Mouse (Mus musculus): ENCODE results near the gene Usp25. TPM values are rescaled to one million over a fixed set of nuclear protein-coding genes. Genes with fewer than 3 reads are reported as not detected.
A peak's percentile ranks its signal among the peaks of the same experiment; 100 is the strongest.

The Usp25 gene
- 29.7 and 31.3 TPM in 2 replicates for polyA plus RNA-seq (2011; ENCODE audit: insufficient read length, low read depth, missing spikeins)

- TF ChIP-seq POLR2A (IDR thresholded peaks at IDR 0.05; ENCODE audit: low read depth, low read length) (peak; percentile 92), CTCF (IDR thresholded peaks at IDR 0.05; ENCODE audit: borderline replicate concordance, insufficient read depth, low read length) (no peak)
- Histone ChIP-seq H3K4me1 (ENCODE audit: control insufficient read depth, insufficient read depth, low read length) (peaks cover 2% of the 10 kb centered on the region; the same call in 1 of the 2 replicates), H3K27ac (ENCODE audit: insufficient read depth, low read length) (peak within 1 kb of the TSS; percentile 26), H3K4me3 (ENCODE audit: insufficient read depth, low read length) (peak within 1 kb of the TSS; percentile 100)
Measured at GRCm38 (mm10) chr16:77013427-77014320, at the start of gene Usp25. Gene Usp25, plus strand, starts transcription at chr16:77013706.

GRCm38 (mm10) chr16:76967593-76968275, 45.8 kb upstream of the Usp25 start:
- no peak overlapping the region for H3K27ac ChIP-seq (ENCODE audit: insufficient read depth, low read length)
- TF ChIP-seq CTCF (IDR thresholded peaks at IDR 0.05; ENCODE audit: borderline replicate concordance, insufficient read depth, low read length), result no peak
- TF ChIP-seq POLR2A (IDR thresholded peaks at IDR 0.05; ENCODE audit: low read depth, low read length), result no peak
- H3K4me3 ChIP-seq (ENCODE audit: insufficient read depth, low read length), result no peak overlapping the region
- H3K4me1 ChIP-seq (ENCODE audit: control insufficient read depth, insufficient read depth, low read length), result no peaks in the 10 kb centered on the region

GRCm38 (mm10) chr16:76971211-76971610, 42.3 kb upstream of the Usp25 start:
- Histone ChIP-seq H3K4me3 (ENCODE audit: insufficient read depth, low read length) (no peak overlapping the region), H3K27ac (ENCODE audit: insufficient read depth, low read length) (no peak overlapping the region), H3K4me1 (ENCODE audit: control insufficient read depth, insufficient read depth, low read length) (no peaks in the 10 kb centered on the region)
- no peak for TF ChIP-seq CTCF (IDR thresholded peaks at IDR 0.05; ENCODE audit: borderline replicate concordance, insufficient read depth, low read length)
- TF ChIP-seq POLR2A (IDR thresholded peaks at IDR 0.05; ENCODE audit: low read depth, low read length), result no peak

- H3K4me1 ChIP-seq (ENCODE audit: control insufficient read depth, insufficient read depth, low read length), result no peaks in the 10 kb centered on the region
- H3K4me3 ChIP-seq (ENCODE audit: insufficient read depth, low read length), result no peak overlapping the region
- TF ChIP-seq CTCF (IDR thresholded peaks at IDR 0.05; ENCODE audit: borderline replicate concordance, insufficient read depth, low read length) (no peak), POLR2A (IDR thresholded peaks at IDR 0.05; ENCODE audit: low read depth, low read length) (no peak)
- H3K27ac ChIP-seq (ENCODE audit: insufficient read depth, low read length), result no peak overlapping the region
Measured at GRCm38 (mm10) chr16:76976787-76977430, 36.6 kb upstream of the Usp25 start.

- Histone ChIP-seq H3K27ac (ENCODE audit: insufficient read depth, low read length) (no peak overlapping the region), H3K4me1 (ENCODE audit: control insufficient read depth, insufficient read depth, low read length) (no peaks in the 10 kb centered on the region), H3K4me3 (ENCODE audit: insufficient read depth, low read length) (no peak overlapping the region)
- TF ChIP-seq POLR2A (IDR thresholded peaks at IDR 0.05; ENCODE audit: low read depth, low read length), result no peak
- no peak for TF ChIP-seq CTCF (IDR thresholded peaks at IDR 0.05; ENCODE audit: borderline replicate concordance, insufficient read depth, low read length)
Measured at GRCm38 (mm10) chr16:76983696-76984095, 29.8 kb upstream of the Usp25 start.

- H3K27ac ChIP-seq (ENCODE audit: insufficient read depth, low read length), result no peak overlapping the region
- TF ChIP-seq POLR2A (IDR thresholded peaks at IDR 0.05; ENCODE audit: low read depth, low read length) (no peak), CTCF (IDR thresholded peaks at IDR 0.05; ENCODE audit: borderline replicate concordance, insufficient read depth, low read length) (no peak)
- no peaks in the 10 kb centered on the region for H3K4me1 ChIP-seq (ENCODE audit: control insufficient read depth, insufficient read depth, low read length)
- H3K4me3 ChIP-seq (ENCODE audit: insufficient read depth, low read length), result no peak overlapping the region
Measured at GRCm38 (mm10) chr16:76987711-76988110, 25.8 kb upstream of the Usp25 start.

GRCm38 (mm10) chr16:77003900-77004299, 9.6 kb upstream of the Usp25 start:
- no peak overlapping the region for H3K27ac ChIP-seq (ENCODE audit: insufficient read depth, low read length)
- no peaks in the 10 kb centered on the region for H3K4me1 ChIP-seq (ENCODE audit: control insufficient read depth, insufficient read depth, low read length)
- TF ChIP-seq CTCF (IDR thresholded peaks at IDR 0.05; ENCODE audit: borderline replicate concordance, insufficient read depth, low read length), result no peak
- no peak for TF ChIP-seq POLR2A (IDR thresholded peaks at IDR 0.05; ENCODE audit: low read depth, low read length)
- H3K4me3 ChIP-seq (ENCODE audit: insufficient read depth, low read length), result no peak overlapping the region

GRCm38 (mm10) chr16:77009173-77009572, 4.3 kb upstream of the Usp25 start:
- Histone ChIP-seq H3K27ac (ENCODE audit: insufficient read depth, low read length) (no peak overlapping the region), H3K4me1 (ENCODE audit: control insufficient read depth, insufficient read depth, low read length) (no peaks in the 10 kb centered on the region), H3K4me3 (ENCODE audit: insufficient read depth, low read length) (no peak overlapping the region)
- TF ChIP-seq POLR2A (IDR thresholded peaks at IDR 0.05; ENCODE audit: low read depth, low read length) (no peak), CTCF (IDR thresholded peaks at IDR 0.05; ENCODE audit: borderline replicate concordance, insufficient read depth, low read length) (no peak)

- peak overlapping the region; percentile 100 for H3K4me3 ChIP-seq (ENCODE audit: insufficient read depth, low read length)
- H3K27ac ChIP-seq (ENCODE audit: insufficient read depth, low read length), result peak overlapping the region; percentile 26
- TF ChIP-seq POLR2A (IDR thresholded peaks at IDR 0.05; ENCODE audit: low read depth, low read length) (no peak), CTCF (IDR thresholded peaks at IDR 0.05; ENCODE audit: borderline replicate concordance, insufficient read depth, low read length) (no peak)
- H3K4me1 ChIP-seq (ENCODE audit: control insufficient read depth, insufficient read depth, low read length), result peaks cover 5% of the 10 kb centered on the region
Measured at GRCm38 (mm10) chr16:77014321-77015211, 1.1 kb downstream of the Usp25 start.
